Mouse (Mus musculus) megakaryocyte, embryonic 14.5 days (primary cell): Measurements from ENCODE around the gene Gm21885.

Experiments
- FLI1 ChIP-seq: IDR thresholded peaks from 2 replicates; pipeline ENCODE4 v1.6.1; 2012; ENCODE audit warnings: low read length, inconsistent platforms, mixed read lengths
- GATA1 ChIP-seq: IDR thresholded peaks from 3 replicates; pipeline ENCODE4 v1.6.1; 2012; ENCODE audit warnings: mixed read lengths, low read length, inconsistent platforms, borderline replicate concordance

DNA sequence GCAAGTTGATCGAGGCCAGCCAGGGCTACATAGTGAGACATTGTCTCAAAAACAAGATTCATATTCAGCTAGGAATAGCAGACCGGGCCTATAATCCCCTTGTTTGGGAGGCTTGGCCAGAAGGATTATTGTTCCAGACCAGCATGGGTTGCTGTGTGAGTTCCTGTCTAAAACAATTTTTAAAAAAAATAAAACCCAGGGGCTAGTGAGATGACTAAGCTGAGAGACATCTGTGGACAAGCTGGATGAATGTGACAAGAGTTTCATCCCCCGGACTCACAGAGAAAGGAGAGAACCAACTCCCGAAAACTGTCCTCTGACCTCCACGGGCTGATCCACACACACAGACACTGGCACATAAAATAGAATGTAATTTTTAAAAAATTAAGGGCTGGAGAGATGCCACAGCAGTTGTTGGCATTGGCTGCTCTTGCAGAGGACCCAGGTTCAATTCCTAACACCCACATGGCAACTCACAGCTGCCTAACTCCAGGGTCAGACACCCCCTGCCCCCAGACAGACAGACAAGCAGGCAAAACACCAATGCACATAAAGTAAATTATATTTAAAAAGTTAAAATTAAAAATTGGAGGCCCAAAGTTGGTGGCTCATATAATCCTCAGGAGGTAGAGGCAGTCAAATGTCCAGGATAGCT is 41.7 kb downstream of the Gm21885 start:
- TF ChIP-seq GATA1 (no peak), FLI1 (no peak)
